Mouse (Mus musculus) ZHBTc4 (cell line): ENCODE results near the gene Acpp.
"Not testable (repeated sequence)": the region's sequence is repeated elsewhere in the genome, so short reads cannot be mapped to it uniquely, and the experiment has no call there.

Source experiments
- DNase-seq: peaks from one replicate; pipeline ENCODE4 v3.0.0-alpha.2; 2011; ENCODE audit warnings: low read depth, low spot score

Acpp gene

DNA sequence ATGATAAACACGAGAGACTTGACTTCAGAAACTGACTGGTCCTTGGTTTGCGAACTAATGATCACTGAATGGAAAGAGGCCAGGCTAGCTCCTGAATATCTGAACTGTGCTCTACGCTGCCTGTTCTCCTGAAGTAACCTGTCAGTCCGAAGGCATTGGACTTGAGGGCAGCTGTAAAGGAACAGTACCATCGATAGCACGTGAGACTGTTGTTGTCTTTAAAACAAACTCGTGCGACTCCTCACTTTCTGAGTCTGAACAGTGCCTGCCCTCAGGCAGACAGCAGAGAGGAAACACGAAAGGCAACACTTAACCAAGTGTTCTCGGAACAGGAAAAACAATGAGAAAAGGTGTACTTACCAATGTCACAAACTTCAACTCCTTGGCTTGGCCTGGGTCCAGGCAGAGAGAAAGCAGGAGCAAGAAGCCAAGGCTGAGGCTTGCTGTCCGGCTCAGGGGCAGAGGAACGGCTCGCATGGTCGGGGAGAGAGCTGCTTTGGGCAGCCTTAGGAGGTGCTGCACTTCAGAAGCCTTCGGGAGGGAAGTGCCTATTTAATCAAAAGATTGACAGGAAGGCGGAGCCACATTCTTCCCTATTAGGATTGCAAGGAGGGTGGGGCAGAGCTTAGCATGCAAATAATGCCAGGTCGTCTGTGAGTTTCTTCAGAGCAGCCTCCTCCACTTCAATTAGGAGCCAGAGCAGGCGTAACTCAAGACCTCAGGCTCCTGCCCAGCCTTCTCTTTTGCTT is at the start of gene Acpp:
Gene Acpp, minus strand, starts transcription at position 566 of the 749 bp plus-strand sequence.
- DNase-seq: peak; percentile 95

- no peak for DNase-seq
These were observed 45.1 kb upstream of the Acpp start for GRCm38 (mm10) chr9:104382571-104383170.

DNA sequence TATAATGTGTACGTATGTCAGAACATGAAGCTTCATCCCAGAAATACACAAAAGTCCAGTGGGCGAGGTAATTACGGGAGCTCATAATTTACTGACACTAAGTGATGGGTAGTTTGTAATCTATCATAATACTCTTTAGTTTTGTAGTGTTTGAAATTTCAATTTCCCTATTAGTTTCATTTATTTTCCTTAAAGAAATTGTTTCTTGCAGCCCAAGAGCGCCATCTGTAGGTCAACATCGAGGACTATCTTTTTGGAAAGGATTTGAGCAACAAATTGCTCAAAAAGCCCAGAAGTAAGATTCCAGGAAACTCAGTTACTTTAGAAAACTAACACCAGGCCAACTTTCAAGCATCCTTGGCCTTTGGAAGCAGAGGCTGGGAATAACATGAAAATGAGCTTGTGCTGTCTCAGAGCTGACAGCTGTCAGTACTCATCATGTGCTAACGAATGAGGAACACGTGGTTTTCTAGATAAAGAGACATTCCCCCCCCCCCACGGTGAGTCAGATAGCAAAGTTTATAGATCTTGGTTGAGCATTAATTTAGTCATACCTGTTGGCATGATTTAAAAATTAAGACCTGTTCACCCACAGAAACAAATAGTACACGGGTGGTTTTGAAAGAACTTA is 42.1 kb upstream of the Acpp start:
- peak; percentile 58 for DNase-seq

DNA sequence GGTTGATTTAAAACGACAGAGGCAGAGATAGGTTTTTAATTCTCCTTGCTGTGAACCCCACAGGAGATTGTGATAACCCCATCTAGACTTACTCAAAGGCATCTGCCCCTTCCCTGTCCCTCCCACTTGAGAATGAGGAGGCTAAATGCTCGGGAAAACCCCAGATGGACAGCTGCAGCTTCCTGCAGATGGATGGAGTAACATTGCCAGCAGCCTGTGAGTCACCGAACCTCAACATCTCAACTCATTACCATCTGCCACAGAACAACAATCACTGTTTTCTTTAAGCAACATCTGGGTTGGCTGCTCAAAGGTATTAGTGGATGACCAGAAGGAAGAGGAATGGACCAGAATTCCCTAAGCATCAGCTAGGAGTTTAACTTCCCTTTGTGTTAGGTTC is 38.0 kb upstream of the Acpp start:
- no peak for DNase-seq

- DNase-seq: peak; percentile 88
These were observed 35.7 kb upstream of the Acpp start for GRCm38 (mm10) chr9:104373253-104373652.

GRCm38 (mm10) chr9:104366983-104367382 is 29.4 kb upstream of the Acpp start:
- peak; percentile 85 for DNase-seq

DNA sequence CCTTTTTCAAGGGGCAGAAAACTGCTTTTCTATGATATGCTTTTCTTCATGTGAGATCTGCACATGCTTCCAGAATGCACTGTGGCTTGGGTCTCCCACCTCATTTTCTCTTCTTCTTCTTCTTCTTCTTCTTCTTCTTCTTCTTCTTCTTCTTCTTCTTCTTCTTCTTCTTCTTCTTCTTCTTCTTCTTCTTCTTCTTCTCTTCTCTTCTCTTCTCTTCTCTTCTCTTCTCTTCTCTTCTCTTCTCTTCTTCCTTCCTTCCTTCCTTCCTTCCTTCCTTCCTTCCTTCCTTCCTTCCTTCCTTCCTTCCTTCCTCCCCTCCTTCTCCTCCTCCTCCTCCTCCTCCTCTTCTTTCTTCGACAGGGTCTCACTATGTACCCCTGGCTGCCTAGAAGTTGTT is 24.4 kb upstream of the Acpp start:
- DNase-seq: not testable (repeated sequence)

- peak; percentile 91 for DNase-seq
These were observed 23.7 kb upstream of the Acpp start for GRCm38 (mm10) chr9:104361073-104361891.

DNA sequence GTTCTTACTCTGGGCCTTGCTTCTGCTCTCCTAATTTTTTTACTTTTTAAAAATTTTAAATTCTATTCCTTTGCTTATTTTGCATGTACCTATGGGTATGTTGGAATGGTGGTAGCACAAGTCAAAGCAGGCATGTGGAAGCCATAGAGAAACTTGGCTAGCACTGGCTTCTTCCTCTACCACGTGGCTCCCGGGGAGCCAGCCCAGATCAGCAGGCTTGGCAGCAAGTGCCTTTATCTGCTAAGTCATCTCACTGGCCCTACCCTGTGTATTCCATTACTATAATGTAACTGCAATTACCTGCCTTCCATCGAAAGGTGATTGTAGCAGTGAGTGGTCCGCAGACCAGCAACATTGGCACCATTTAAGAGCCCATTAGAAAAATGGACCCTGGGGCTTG is 22.8 kb upstream of the Acpp start:
- no peak for DNase-seq

DNA sequence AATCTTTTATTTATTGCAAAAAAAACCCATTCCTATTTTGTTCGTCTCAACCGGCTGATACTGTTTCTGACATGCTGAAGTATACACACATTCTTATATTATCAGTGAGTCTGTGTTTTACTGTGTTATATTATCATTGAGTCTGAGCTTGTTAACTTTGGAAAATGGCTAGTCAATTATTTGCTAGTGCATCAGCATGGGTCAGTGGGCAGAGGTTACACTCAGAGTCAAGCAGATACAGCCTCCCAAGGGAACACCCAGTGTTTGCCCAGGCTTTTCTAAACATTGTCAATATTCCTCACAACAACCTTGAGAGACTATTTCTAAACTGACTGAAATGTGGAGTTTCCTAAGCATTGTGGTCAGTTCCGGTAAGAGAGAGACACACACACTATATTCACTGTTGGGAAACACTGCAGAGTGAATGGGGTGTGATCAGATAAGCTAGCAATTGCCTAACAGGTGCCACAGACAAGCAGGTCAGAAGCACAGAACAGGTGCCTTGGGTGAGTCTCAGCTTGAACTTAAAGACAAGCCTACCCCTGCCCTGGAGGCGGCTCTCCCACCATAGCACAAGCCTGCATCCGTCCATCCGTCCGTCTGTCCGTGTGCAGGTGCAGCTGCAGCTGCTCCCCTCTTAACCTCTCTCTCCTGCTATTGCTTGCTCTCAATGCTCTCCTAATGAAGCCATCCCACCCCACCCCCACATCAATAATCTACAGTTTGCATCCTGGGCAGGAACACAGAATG is 18.1 kb upstream of the Acpp start:
- DNase-seq: no peak

DNA sequence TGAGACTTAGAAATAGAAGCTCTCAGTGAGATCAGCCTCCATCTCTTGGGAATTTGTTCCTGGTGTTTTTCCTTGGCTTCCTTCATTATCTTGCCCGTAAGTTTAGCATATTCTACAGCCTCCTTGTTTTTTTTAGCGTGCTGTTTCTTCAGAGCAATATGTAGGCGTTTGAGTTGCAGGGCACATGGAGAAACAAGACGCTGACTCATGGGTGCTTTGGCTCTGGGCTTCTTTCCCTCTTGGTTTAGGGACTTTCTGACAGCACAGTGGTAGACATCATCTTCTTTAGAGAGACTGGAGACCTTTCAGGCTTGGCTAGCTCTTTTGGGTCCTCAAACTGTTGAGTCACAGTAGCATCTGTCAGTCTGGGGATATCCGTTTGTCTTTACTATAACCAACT is 6.6 kb upstream of the Acpp start:
- DNase-seq: no peak

DNA sequence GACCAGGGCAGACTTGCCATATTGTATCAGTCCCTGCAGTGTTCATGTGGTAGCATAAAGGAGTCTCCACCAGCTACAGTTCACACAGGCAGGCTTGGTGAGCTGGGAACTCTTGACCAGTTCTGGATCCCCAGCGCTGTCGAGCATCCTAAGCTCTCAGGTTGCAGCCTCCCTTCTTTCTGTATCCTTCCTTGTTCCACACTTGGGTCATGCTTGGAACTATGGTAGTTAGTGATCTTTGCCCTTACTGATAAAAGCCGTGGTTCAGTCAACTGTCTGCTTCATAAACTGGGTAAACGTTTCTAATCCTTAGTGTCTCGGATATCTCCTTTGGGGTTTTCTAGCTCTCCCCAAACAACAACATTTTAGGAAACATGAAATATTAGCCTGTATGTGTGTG is 1.9 kb upstream of the Acpp start:
- no peak for DNase-seq

GRCm38 (mm10) chr9:104338489-104339427 is 1.2 kb upstream of the Acpp start:
- peak; percentile 18 for DNase-seq

GRCm38 (mm10) chr9:104331301-104331700 is 6.2 kb downstream of the Acpp start:
- DNase-seq: no peak

DNA sequence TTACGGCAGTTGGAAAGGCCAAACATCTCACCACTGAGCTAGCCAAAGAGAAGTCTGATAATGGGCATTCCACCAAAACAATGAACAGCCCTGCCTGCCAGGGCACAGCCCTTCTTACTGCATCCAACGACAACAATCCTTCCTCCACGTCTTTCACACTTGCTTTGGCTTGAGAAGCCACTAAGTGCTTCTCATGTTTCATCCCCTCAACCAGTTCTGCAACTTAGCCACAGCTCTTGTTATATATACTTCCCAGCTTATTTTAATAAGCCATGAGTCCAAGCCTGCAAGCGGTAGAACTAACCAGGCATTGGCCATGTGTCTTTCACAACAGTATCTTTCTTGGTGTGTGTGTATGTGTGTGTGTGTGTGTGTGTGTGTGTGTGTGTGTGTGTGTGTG is 8.9 kb downstream of the Acpp start:
- DNase-seq: no peak

- no peak for DNase-seq
These were observed 16.0 kb downstream of the Acpp start for GRCm38 (mm10) chr9:104321519-104321918.

DNA sequence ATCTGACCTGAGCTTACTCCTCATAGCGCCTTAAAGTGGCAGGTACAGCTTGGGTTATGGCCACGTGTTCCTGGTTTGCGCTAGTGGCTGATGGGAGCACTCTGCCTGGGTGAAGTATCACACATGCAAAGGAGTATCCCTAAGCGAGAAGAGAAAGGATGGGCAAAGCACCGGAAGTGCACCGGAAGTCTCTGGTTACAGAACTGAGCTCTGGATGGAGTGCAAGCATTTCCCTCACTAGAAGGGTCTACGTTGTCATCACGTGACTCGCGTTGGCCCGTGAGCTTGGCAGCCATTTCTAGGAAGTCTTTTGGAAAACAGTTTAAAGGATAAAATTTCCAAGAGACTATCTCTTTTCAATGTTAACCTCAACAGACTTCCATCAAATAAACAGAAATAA is 21.2 kb downstream of the Acpp start:
- DNase-seq: peak; percentile 48

DNA sequence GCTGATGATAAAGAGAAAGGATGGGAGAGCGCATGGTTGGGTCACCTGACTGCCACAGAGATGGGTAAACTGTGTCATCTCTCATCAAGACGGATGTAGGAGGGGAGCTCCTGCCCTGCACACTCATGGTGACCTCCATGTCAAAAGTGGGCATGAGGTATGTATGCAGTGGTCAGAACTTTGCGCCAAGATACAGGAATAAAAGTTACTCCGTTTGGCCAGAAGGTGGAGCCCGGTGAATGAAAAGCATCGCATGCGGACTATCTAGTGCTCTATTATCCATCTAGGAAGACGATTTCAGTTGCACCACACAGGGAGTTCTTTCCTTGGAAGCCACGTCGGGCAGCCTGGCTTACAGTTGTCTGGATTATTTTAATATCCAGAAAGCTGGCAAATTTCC is 22.0 kb downstream of the Acpp start:
- DNase-seq: peak; percentile 78

- peak; percentile 82 for DNase-seq
These were observed 30.8 kb downstream of the Acpp start for GRCm38 (mm10) chr9:104306734-104307133.
